Mouse (Mus musculus) testis, adult 2 months (tissue): ENCODE measurements around the gene Vangl2.

Source experiments
- CTCF ChIP-seq: fragments of 200-500 bp; IDR thresholded peaks from 2 replicates; pipeline ENCODE4 v1.5.1; 2012; ENCODE audit warnings: low read depth, mild to moderate bottlenecking, inconsistent platforms, low read length, moderate library complexity; ENCODE audit not compliant: control insufficient read depth, insufficient read depth, insufficient replicate concordance
- POLR2A ChIP-seq: fragments of 200-500 bp; IDR thresholded peaks from 2 replicates; pipeline ENCODE4 v1.6.1; 2012; ENCODE audit warnings: low read depth, mild to moderate bottlenecking, inconsistent platforms, low read length, moderate library complexity; ENCODE audit not compliant: control insufficient read depth

DNA sequence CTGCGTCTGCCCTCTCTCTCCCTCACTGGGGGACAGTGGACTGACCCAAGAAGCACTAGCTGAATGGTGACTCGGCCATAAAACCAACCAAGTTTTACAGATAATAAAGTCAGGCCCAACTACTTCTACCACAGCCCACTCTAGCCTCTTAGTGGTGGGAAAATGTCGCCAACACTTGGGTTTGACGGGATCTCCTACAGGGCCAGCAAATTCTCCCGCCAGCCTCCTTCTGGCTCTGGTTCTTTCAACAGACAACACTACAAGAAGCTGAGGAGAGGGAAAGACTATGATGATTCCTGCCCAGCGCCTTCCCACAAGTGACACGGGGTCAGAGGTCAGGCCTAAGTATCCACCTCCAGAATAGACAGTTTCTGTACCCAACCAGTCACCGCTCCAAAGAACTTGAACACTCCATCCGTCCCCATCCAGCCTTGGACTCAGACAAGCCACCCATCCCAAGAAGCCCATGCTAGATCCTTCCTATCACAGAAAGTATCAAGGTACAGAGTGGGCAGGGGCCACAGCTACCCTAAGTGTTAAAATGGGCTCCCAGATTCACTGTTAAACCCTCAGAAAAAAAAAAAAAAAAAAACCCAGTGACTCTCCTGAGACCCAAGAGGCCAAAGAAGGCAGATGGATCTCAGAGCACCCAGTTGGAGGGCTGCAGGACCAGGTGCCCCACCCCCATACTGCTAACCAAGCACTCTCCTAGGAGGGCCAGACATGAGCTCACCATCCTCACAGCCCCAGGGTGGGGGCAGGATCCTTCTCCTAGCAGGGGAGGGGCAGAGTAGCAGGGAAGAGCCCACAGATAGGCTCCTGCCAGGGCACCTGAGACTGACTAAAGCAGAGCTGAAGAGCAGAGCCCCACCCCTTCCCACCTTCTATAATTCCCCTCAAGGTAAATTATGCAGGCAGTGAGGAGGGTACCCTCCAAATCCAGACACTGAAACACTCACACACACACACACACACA, 9.6 kb downstream of the Vangl2 start:
- no peak for TF ChIP-seq CTCF
- no peak for TF ChIP-seq POLR2A
